Mouse (Mus musculus) brown adipose tissue, adult 24 weeks (tissue): ENCODE measurements around the gene Slc51b. TPM values are rescaled to one million over a fixed set of nuclear protein-coding genes. Genes with fewer than 3 reads are reported as not detected.

Experiments used
- H3K27ac ChIP-seq: fragments of 200-500 bp; replicated peaks from 2 replicates; pipeline ENCODE4 v1.5.1; 2012; ENCODE audit warnings: low read depth, mild to moderate bottlenecking, low read length
- H3K4me1 ChIP-seq: fragments of 200-500 bp; 2 replicates; pipeline ENCODE4 v1.6.1; 2012; ENCODE audit warnings: low read length, mixed read lengths; ENCODE audit not compliant: control insufficient read depth, insufficient read depth, insufficient read length
- H3K4me3 ChIP-seq: fragments of 200-500 bp; 2 replicates; pipeline ENCODE4 v1.5.1; 2012; ENCODE audit warnings: low read depth, mild to moderate bottlenecking, low read length, moderate library complexity; ENCODE audit not compliant: insufficient read depth
- polyA plus RNA-seq: library from polyadenylated mRNA; stranded (reverse); fragments of >200 nt; gene quantifications from 2 replicates; pipeline ENCODE4 v1.2.4, GENCODE M21; 2012; ENCODE audit not compliant: missing spikeins, insufficient read depth, insufficient read length

Slc51b gene
- polyA plus RNA-seq, 1 experiment, result not detected

DNA sequence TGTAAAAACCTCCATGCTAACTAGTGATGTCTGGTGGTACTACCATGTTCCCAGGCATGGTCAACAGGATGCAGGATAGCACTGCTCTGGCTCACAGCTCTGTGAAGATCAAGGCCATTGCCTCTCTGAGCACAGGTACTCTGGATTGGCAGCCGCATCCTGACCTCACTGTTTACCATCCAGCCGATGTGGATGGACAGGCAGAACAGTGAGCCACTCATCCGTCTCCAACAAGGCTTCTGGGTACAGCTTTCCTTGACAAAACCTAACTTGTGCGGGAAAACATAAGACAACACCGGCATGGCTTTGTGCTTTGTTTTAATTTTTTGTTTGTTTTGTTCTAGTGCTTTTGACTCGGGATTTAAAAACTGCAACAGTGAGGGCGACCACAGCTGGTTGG, 57.0 kb downstream of the Slc51b start:
- H3K4me1 ChIP-seq, result no peaks in the 10 kb centered on the region
- H3K27ac ChIP-seq, result no peak overlapping the region
- H3K4me3 ChIP-seq, result no peak overlapping the region

GRCm38 (mm10) chr9:65363684-65364083, 59.1 kb downstream of the Slc51b start:
- H3K27ac ChIP-seq, result no peak overlapping the region
- H3K4me1 ChIP-seq, result 0 out of 2 replicates have a peak, but pooled peaks cover 2% of the 10 kb centered on the region
- H3K4me3 ChIP-seq, result no peak overlapping the region

Other genes with a start within 250 kb of the Slc51b start
- 11.9 and 16.2 TPM in 2 replicates for gene Parp16, start 227.6 kb downstream of the Slc51b start, polyA plus RNA-seq
- 1.2 and 3.1 TPM in 2 replicates for gene Cilp, start 157.8 kb downstream of the Slc51b start, polyA plus RNA-seq
- 97.1 and 113 TPM in 2 replicates for gene Clpx, start 128.7 kb downstream of the Slc51b start, polyA plus RNA-seq
- gene Pdcd7, start 76.9 kb downstream of the Slc51b start, polyA plus RNA-seq, result 7.3 and 11.6 TPM in 2 replicates
- gene Ubap1l, start 61.9 kb downstream of the Slc51b start, polyA plus RNA-seq, result 0.75 TPM in 1 of 2 replicates, not detected in the other
- gene Kbtbd13, start 31.3 kb downstream of the Slc51b start, polyA plus RNA-seq, result 1.0 and 2.7 TPM in 2 replicates
- gene Rasl12, start 24.4 kb downstream of the Slc51b start, polyA plus RNA-seq, result 138 and 139 TPM in 2 replicates
- gene Mtfmt, start 12.8 kb upstream of the Slc51b start, polyA plus RNA-seq, result 10.1 and 15.0 TPM in 2 replicates
- gene Spg21, start 38.0 kb upstream of the Slc51b start, polyA plus RNA-seq, result 50.0 and 57.1 TPM in 2 replicates
- not detected in 2 replicates for gene Ankdd1a, start 97.2 kb upstream of the Slc51b start, polyA plus RNA-seq
- 6.2 and 7.5 TPM in 2 replicates for gene Plekho2, start 157.1 kb upstream of the Slc51b start, polyA plus RNA-seq
- gene Pif1, start 164.2 kb upstream of the Slc51b start, polyA plus RNA-seq, result not detected in 2 replicates
- gene Rbpms2, start 206.7 kb upstream of the Slc51b start, polyA plus RNA-seq, result 72.4 and 81.8 TPM in 2 replicates
- gene Oaz2, start 245.0 kb upstream of the Slc51b start, polyA plus RNA-seq, result 52.7 and 66.3 TPM in 2 replicates